Mouse (Mus musculus): ENCODE measurements around the gene Eps8l1. TPM values are rescaled to one million over a fixed set of nuclear protein-coding genes. Genes with fewer than 3 reads are reported as not detected.
A peak's percentile ranks its signal among the peaks of the same experiment; 100 is the strongest.

The Eps8l1 gene
- total and polyA plus RNA-seq, 3 experiments: 0.01 to 0.19 TPM; not detected in 1

DNA sequence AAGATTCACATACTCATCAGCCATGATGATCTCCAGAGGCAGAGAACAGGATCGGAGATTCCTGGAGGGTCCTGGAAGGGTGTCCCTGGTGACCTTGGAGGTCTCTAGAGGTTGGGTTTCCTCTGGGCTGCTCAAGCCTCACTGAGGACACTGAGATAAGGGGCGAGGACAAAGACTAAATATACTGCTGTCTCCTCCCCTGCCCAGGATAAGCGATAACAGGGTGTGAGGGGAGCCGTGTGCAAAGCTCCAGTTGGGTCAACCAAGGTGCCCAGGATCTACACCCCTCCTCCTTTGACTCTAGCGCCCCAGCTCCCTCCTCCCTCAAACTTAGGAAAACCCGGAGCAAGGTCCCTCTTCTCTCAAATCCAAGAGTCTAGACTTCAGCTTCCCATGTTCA is 61.8 kb downstream of the Eps8l1 start:
- peak; percentile 58; the same call in 1 of the 2 replicates for TF ChIP-seq MEF2A (IDR thresholded peaks at IDR 0.05; ENCODE audit: extremely low read depth, insufficient replicate concordance, low read depth, low read length, poor library complexity, severe bottlenecking)
- TF ChIP-seq POLR2AphosphoS5 (IDR thresholded peaks at IDR 0.05; ENCODE audit: borderline replicate concordance, low read depth, low read length): no peak; the same call in 1 of the 2 replicates
- peak; percentile 89 for TF ChIP-seq POLR2AphosphoS2 (IDR thresholded peaks at IDR 0.05; ENCODE audit: low read length)
- TF ChIP-seq ETS1 (IDR thresholded peaks at IDR 0.05; ENCODE audit: low read depth, low read length): peak; percentile 58
- TF ChIP-seq USF1 (IDR thresholded peaks at IDR 0.05; ENCODE audit: low read depth, low read length): no peak
- no peak for TF ChIP-seq RCOR1 (IDR thresholded peaks at IDR 0.05; ENCODE audit: low read depth, low read length)
- no peak for TF ChIP-seq RAD21 (IDR thresholded peaks at IDR 0.05; ENCODE audit: low read depth, low read length)
- peak; percentile 79 for TF ChIP-seq NELFE (IDR thresholded peaks at IDR 0.05; ENCODE audit: low read depth, low read length)
- TF ChIP-seq GABPA (IDR thresholded peaks at IDR 0.05; ENCODE audit: low read depth, low read length): no peak
- TF ChIP-seq KAT2A (conservative IDR thresholded peaks at IDR 0.05; ENCODE audit: low read depth, low read length): no peak
- peak; percentile 92 for TF ChIP-seq TBP (IDR thresholded peaks at IDR 0.05; ENCODE audit: low read depth, low read length)
- peak; percentile 51 to 63 for TF ChIP-seq EP300 (IDR thresholded peaks at IDR 0.05; ENCODE audit: low read depth in 1 of 2, low read length in 2 of 2)
- TF ChIP-seq NRF1 (IDR thresholded peaks at IDR 0.05; ENCODE audit: insufficient read depth, low read depth, low read length, poor library complexity, severe bottlenecking): 0 out of 2 replicates have a peak, but pooled peaks have one; percentile 19
- peak; percentile 92 for TF ChIP-seq ZMIZ1 (IDR thresholded peaks at IDR 0.05; ENCODE audit: low read depth, low read length)
- TF ChIP-seq POLR2A (IDR thresholded peaks at IDR 0.05; ENCODE audit: control insufficient read depth in 1 of 2, insufficient read depth in 1 of 2, low read depth in 1 of 2, low read length in 2 of 2, poor library complexity in 1 of 2): peak; percentile 71 to 91; a peak in 3 of 4 replicates
- no peak for TF ChIP-seq MAX (IDR thresholded peaks at IDR 0.05; ENCODE audit: low read length)
- no peak for TF ChIP-seq CHD2 (IDR thresholded peaks at IDR 0.05; ENCODE audit: low read length)
- TF ChIP-seq TCF12 (IDR thresholded peaks at IDR 0.05; ENCODE audit: low read depth, low read length): peak; percentile 61
- TF ChIP-seq GATA1 (IDR thresholded peaks at IDR 0.05; ENCODE audit: low read depth, low read length): peak; percentile 76; the same call in 1 of the 2 replicates
- TF ChIP-seq MYC (IDR thresholded peaks at IDR 0.05; ENCODE audit: low read depth, low read length): peak; percentile 45; the same call in 1 of the 2 replicates
- TF ChIP-seq MXI1 (IDR thresholded peaks at IDR 0.05; ENCODE audit: low read depth, low read length): peak; percentile 21; the same call in 1 of the 2 replicates
- TF ChIP-seq TAL1 (IDR thresholded peaks at IDR 0.05; ENCODE audit: low read length): no peak
- 0 out of 2 replicates have a peak, but pooled peaks have one; percentile 29 for TF ChIP-seq ELF1 (IDR thresholded peaks at IDR 0.05; ENCODE audit: low read depth, low read length)
- TF ChIP-seq MYB (IDR thresholded peaks at IDR 0.05; ENCODE audit: low read depth, low read length): no peak
- TF ChIP-seq ZC3H11A (IDR thresholded peaks at IDR 0.05; ENCODE audit: low read depth, low read length): no peak
- peak; percentile 75; the same call in 1 of the 2 replicates for TF ChIP-seq SIN3A (IDR thresholded peaks at IDR 0.05; ENCODE audit: low read length)
- TF ChIP-seq MAZ (IDR thresholded peaks at IDR 0.05; ENCODE audit: low read depth, low read length): peak; percentile 49; the same call in 1 of the 2 replicates
- peak; percentile 46 for TF ChIP-seq HCFC1 (IDR thresholded peaks at IDR 0.05; ENCODE audit: low read depth, low read length)
- TF ChIP-seq USF2 (IDR thresholded peaks at IDR 0.05; ENCODE audit: borderline replicate concordance in 1 of 2, insufficient read depth in 1 of 2, low read depth in 1 of 2, low read length in 2 of 2): no peak
- Histone ChIP-seq H3K36me3 (ENCODE audit: control insufficient read depth in 1 of 2, insufficient read depth in 2 of 2, low read length in 2 of 2) (peaks cover 0 to 11% of the 10 kb centered on the region in 2 experiments; a peak in 2 of 4 replicates), H3K4me1 (ENCODE audit: control insufficient read depth in 1 of 2, insufficient read depth in 2 of 2, low read length in 2 of 2) (peaks cover 2 to 24% of the 10 kb centered on the region in 2 experiments; a peak in 3 of 4 replicates), H3K9me3 (replicated peaks; ENCODE audit: insufficient read depth, low read length) (no peaks in the 10 kb centered on the region), H3K27ac (ENCODE audit: control insufficient read depth, low read depth, low read length) (peak overlapping the region; percentile 88), H3K4me3 (ENCODE audit: control insufficient read depth in 1 of 2, insufficient read depth in 1 of 2, low read depth in 2 of 2, low read length in 2 of 2) (peak overlapping the region; percentile 74 to 76), H3K27me3 (ENCODE audit: control insufficient read depth in 1 of 2, insufficient read depth in 2 of 2, low read length in 2 of 2) (no peaks in the 10 kb centered on the region), H3K9ac (ENCODE audit: control insufficient read depth, low read depth, low read length, poor library complexity, severe bottlenecking) (peak overlapping the region; percentile 80), H3K79me2 (ENCODE audit: control insufficient read depth, insufficient read depth, low read length, poor library complexity) (peaks cover 12% of the 10 kb centered on the region)
- peak; percentile 82 for DNase-seq (ENCODE audit: low read depth, low spot score)

Measured in MEL (cell line).